In the genomic region with DNA sequence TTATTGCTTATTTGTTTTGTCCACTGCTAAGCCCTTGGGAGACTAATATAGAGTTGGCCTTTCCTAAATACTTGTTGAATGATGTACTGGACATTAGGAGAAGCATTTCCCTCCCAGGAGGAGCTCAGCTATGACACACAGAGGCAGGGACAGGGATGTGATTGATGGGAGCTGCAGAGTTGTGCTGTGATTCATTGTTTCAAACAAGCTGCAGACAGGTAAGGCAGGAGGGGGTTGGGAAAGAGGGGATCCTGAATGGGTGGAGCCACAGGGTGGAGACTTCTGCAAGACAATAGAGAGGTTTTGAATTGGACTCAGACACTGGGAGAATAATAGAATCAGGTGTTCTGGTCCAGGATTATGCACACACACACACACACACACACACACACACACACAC, we compare ENCODE assay signal across 23 mouse cellular contexts. TPM values are rescaled to one million over a fixed set of nuclear protein-coding genes. Genes with fewer than 3 reads are reported as not detected.
DNase-seq lines count a peak whose midpoint lies in the region; ATAC-seq and TF ChIP-seq lines count a peak whose summit lies in the region.
"Had no signal": no experiment of that assay in that cellular context is flagged by ENCODE, and none has a peak within 500 bp of the region (broad histone marks: within the 10 kb centered on the region; RNA-seq: fewer than 3 reads in every experiment).

No protein-coding gene starts in this region.

- ATAC-seq in liver, embryonic 12.5 days, result no peak
- ATAC-seq: forebrain, embryonic 16.5 days; inflammation-experienced regulatory T-cells, adult 6 months had no signal

- H3K27me3 ChIP-seq in liver, adult 2 months (ENCODE audit: control insufficient read depth, insufficient read depth, low read length), result no peaks in the 10 kb centered on the region
- H3K27me3 ChIP-seq in liver, embryonic 12.5 days (replicated peaks), result peaks cover 12% of the 10 kb centered on the region
- no peaks in the 10 kb centered on the region for H3K27me3 ChIP-seq in CH12.LX (replicated peaks)
- H3K27me3 ChIP-seq: limb, embryonic 12.5 days had no signal

- in situ Hi-C loops in CH12.LX (cut with MboI; ENCODE audit: low pct_ligation_motif_present, low pct_unique_long_range_greater_than_20kb, low sequenced_read_pairs), result no loop called here

- no peak overlapping the region for H3K9ac ChIP-seq in liver, adult 2 months (ENCODE audit: low read depth, low read length)
- no peak overlapping the region for H3K9ac ChIP-seq in liver, embryonic 12.5 days
- no peak overlapping the region for H3K9ac ChIP-seq in CH12.LX (ENCODE audit: insufficient read depth, low read depth)
- H3K9ac ChIP-seq: hindbrain, embryonic 14.5 days; limb, embryonic 12.5 days had no signal

- no peak for TF ChIP-seq RAD21 in CH12.LX (IDR thresholded peaks at IDR 0.05; ENCODE audit: low read depth, low read length)

- H3K36me3 ChIP-seq in liver, adult 2 months (ENCODE audit: control insufficient read depth, insufficient read depth, low read length), result no peaks in the 10 kb centered on the region
- H3K36me3 ChIP-seq in liver, embryonic 12.5 days, result peaks cover 7% of the 10 kb centered on the region; the same call in 1 of the 2 replicates
- H3K36me3 ChIP-seq in CH12.LX (replicated peaks in 1 of 2; ENCODE audit: control insufficient read depth in 1 of 2, insufficient read depth in 1 of 2, low read length in 1 of 2), result peaks cover 0 to 14% of the 10 kb centered on the region in 2 experiments
- H3K36me3 ChIP-seq: limb, embryonic 12.5 days had no signal

- 0 out of 2 replicates have a peak overlapping the region, but pooled peaks have one; percentile 10 for H3K27ac ChIP-seq in liver, adult 2 months (replicated peaks; ENCODE audit: insufficient read depth, low read depth, low read length)
- H3K27ac ChIP-seq in liver, embryonic 12.5 days, result no peak overlapping the region
- H3K27ac ChIP-seq in CH12.LX (ENCODE audit: insufficient read depth, low read depth), result no peak overlapping the region
- H3K27ac ChIP-seq: embryonic facial prominence, embryonic 10.5 days; hindbrain, embryonic 14.5 days; limb, embryonic 12.5 days had no signal

- H3K79me2 ChIP-seq in liver, adult 2 months (ENCODE audit: control insufficient read depth, insufficient read depth, low read length), result peaks cover 39% of the 10 kb centered on the region; the same call in 1 of the 2 replicates
- peaks cover 74% of the 10 kb centered on the region for H3K79me2 ChIP-seq in CH12.LX (replicated peaks; ENCODE audit: control insufficient read depth, extremely low read depth, insufficient read depth, poor library complexity, severe bottlenecking)

- no peak overlapping the region for H3K4me3 ChIP-seq in liver, adult 2 months (ENCODE audit: insufficient read depth, low read depth, low read length)
- no peak overlapping the region for H3K4me3 ChIP-seq in liver, embryonic 12.5 days
- no peak overlapping the region for H3K4me3 ChIP-seq in CH12.LX (replicated peaks in 1 of 3; ENCODE audit: low read depth in 2 of 3, low read length in 2 of 3, poor library complexity in 1 of 3)
- H3K4me3 ChIP-seq: layer of hippocampus, adult 2 months; limb, embryonic 12.5 days had no signal

- H3K9me3 ChIP-seq in liver, embryonic 12.5 days (replicated peaks), result no peaks in the 10 kb centered on the region
- no peaks in the 10 kb centered on the region for H3K9me3 ChIP-seq in CH12.LX (replicated peaks; ENCODE audit: low read length)
- H3K9me3 ChIP-seq: embryonic facial prominence, embryonic 10.5 days; limb, embryonic 12.5 days had no signal

- DNase-seq in liver, adult 2 months (ENCODE audit: extremely low read depth, low read depth, low spot score), result no peak
- DNase-seq in 3T3-L1 (ENCODE audit: low read depth, low spot score) (peak; percentile 39), CH12.LX (ENCODE audit: extremely low read depth) (no peak), ZHBTc4 (ENCODE audit: low read depth, low spot score) (peak; percentile 68)
- no peak for DNase-seq in thymus, postnatal 25 days
- DNase-seq in testis, postnatal 14 days (ENCODE audit: low spot score), result no peak
- DNase-seq: cerebellum, adult 11-12 months; cerebellum, postnatal 10 days; gastrocnemius, postnatal 14 days; kidney, adult 9 months; kidney, postnatal 25 days; layer of hippocampus, postnatal 36 days; lung, postnatal 14 days; midbrain, embryonic 14.5 days; right cerebral cortex, postnatal 14 days; thymus, adult 2 months had no signal

- no peak for TF ChIP-seq POLR2A in liver, adult 2 months (IDR thresholded peaks at IDR 0.05; ENCODE audit: extremely low read depth, insufficient read depth, low read length)
- TF ChIP-seq POLR2A in CH12.LX (IDR thresholded peaks at IDR 0.05; ENCODE audit: low read depth, low read length), result no peak

- no peak for TF ChIP-seq EP300 in CH12.LX (IDR thresholded peaks at IDR 0.05; ENCODE audit: low read length)

- H3K4me2 ChIP-seq in liver, embryonic 12.5 days, result no peak overlapping the region
- H3K4me2 ChIP-seq in CH12.LX (ENCODE audit: insufficient read depth, low read depth, poor library complexity, severe bottlenecking), result peak overlapping the region; percentile 73; the same call in 1 of the 2 replicates
- H3K4me2 ChIP-seq: hindbrain, embryonic 14.5 days; limb, embryonic 12.5 days had no signal

- H3K4me1 ChIP-seq in liver, adult 2 months (ENCODE audit: control insufficient read depth, insufficient read depth, low read length), result peaks cover 34% of the 10 kb centered on the region
- H3K4me1 ChIP-seq in liver, embryonic 12.5 days, result peaks cover 89% of the 10 kb centered on the region
- peaks cover 18 to 58% of the 10 kb centered on the region in 2 experiments for H3K4me1 ChIP-seq in CH12.LX (ENCODE audit: control insufficient read depth in 1 of 2, insufficient read depth in 2 of 2)

- dilution Hi-C loops in CH12.LX (cut with MboI; ENCODE audit: extremely low pct_ligation_motif_present, extremely low pct_unique_long_range_greater_than_20kb, low sequenced_read_pairs), result no loop called here

- TF ChIP-seq CTCF in liver, adult 2 months (IDR thresholded peaks at IDR 0.05; ENCODE audit: low read depth, low read length), result no peak
- TF ChIP-seq CTCF in CH12.LX (conservative IDR thresholded peaks at IDR 0.05 in 1 of 2, IDR thresholded peaks at IDR 0.05 in 1 of 2; ENCODE audit: low read depth in 2 of 2, low read length in 2 of 2), result no peak

TF ChIP-seq in CH12.LX, 34 proteins besides CTCF, POLR2A, EP300 and RAD21:
- TF ChIP-seq MAX (IDR thresholded peaks at IDR 0.05; ENCODE audit: low read length) (no peak), PAX5 (IDR thresholded peaks at IDR 0.05; ENCODE audit: low read length) (no peak)

RNA-seq across cellular contexts. Expression of a gene that starts 5.4 kb away (rescaled TPM):
- 5.4 and 5.6 TPM in 2 replicates for total RNA-seq in liver, adult 2 months (2014; rRNA removed)
- 9.7 and 12.7 TPM in 2 replicates for polyA plus RNA-seq in liver, adult 2 months (2012; rRNA removed)
- polyA plus RNA-seq in liver, embryonic 12.5 days (2016; fragmentation: Nextera tagmentation; extraction: Ambion mirVana), result 7.2 and 8.9 TPM in 2 replicates
- total RNA-seq in CH12.LX (2012; rRNA removed), result 16.2 and 16.3 TPM in 2 replicates
- total RNA-seq in CH12.LX (2014; rRNA removed), result 6.1 and 7.6 TPM in 2 replicates
- 12.1 and 14.4 TPM in 2 replicates for polyA plus RNA-seq in CH12.LX (2012; ENCODE audit: insufficient read length, low read depth)

Comparison
In these comparisons a context has a peak if more than half of its experiments do, and no peak if none do; other contexts are left out.
1. DNase-seq: peak in 3T3-L1 (single experiment) and ZHBTc4 (single experiment); none in liver, adult 2 months (single experiment), CH12.LX (single experiment), thymus, postnatal 25 days (single experiment) and testis, postnatal 14 days (single experiment).